Mouse (Mus musculus) left cerebral cortex, adult 2 months (tissue): ENCODE data around the gene Arhgap31. TPM values are rescaled to one million over a fixed set of nuclear protein-coding genes. Genes with fewer than 3 reads are reported as not detected.

ENCODE experiments used
- DNase-seq, 2 experiments: peaks; one replicate each; pipeline ENCODE4 v3.0.0; 2021 to 2022; ENCODE audit warnings: low spot score in 2 of 2, mixed read lengths in 1 of 2; ENCODE audit errors: extremely low spot score in 1 of 2
- H3K27ac ChIP-seq: fragments of 200-600 bp; 2 replicates; pipeline ENCODE4 v1.8.1; 2022
- H3K4me3 ChIP-seq: fragments of 200-600 bp; 2 replicates; pipeline ENCODE4 v1.8.1; 2022
- CTCF ChIP-seq: fragments of 200-600 bp; IDR thresholded peaks from 2 replicates; pipeline ENCODE4 v1.8.1; 2022; ENCODE audit warnings: antibody characterized with exemption, mild to moderate bottlenecking, moderate library complexity
- intact Hi-C: fragments of 180-260 bp; cut with DNase I; formaldehyde crosslinking; loops from one replicate; pipeline ENCODE4 v1.15.1; 2025
- total RNA-seq, 2 experiments: library from RNA; stranded (reverse); gene quantifications; 2 replicates each; pipeline ENCODE4 v1.2.3; 2021

Arhgap31 gene
- total RNA-seq, 2 experiments from 2014 or later: 19.1 to 20.6 TPM

GRCm38 (mm10) chr16:38750803-38751202, 37.7 kb upstream of the Arhgap31 start:
- intact Hi-C loops: no loop called here
- TF ChIP-seq CTCF: no peak
- Histone ChIP-seq H3K4me3 (no peak overlapping the region), H3K27ac (no peak overlapping the region)
- no peak for DNase-seq

GRCm38 (mm10) chr16:38743941-38744673, 31.0 kb upstream of the Arhgap31 start:
- DNase-seq: no peak
- H3K27ac ChIP-seq: no peak overlapping the region
- no peak overlapping the region for H3K4me3 ChIP-seq
- no peak for TF ChIP-seq CTCF
- intact Hi-C loops: loop anchor here (10.0 kb wide), 1 partner anchor 311 kb away; no protein-coding TSS in a partner anchor

GRCm38 (mm10) chr16:38742659-38743131, 29.6 kb upstream of the Arhgap31 start:
- H3K4me3 ChIP-seq: peak overlapping the region; percentile 87
- no peak; the same call in none of the 2 replicates for TF ChIP-seq CTCF
- peak overlapping the region; percentile 87 for H3K27ac ChIP-seq
- intact Hi-C loops: loop anchor here (10.0 kb wide), 1 partner anchor 312 kb away; no protein-coding TSS in a partner anchor
- peak; percentile 42 to 46 for DNase-seq

- DNase-seq: peak; percentile 83 to 87
- peak within 1 kb of the TSS; percentile 87 for H3K27ac ChIP-seq
- peak; percentile 34 for TF ChIP-seq CTCF
- peak within 1 kb of the TSS; percentile 87 for H3K4me3 ChIP-seq
- intact Hi-C loops: loop anchor here (10.0 kb wide), 1 partner anchor 313 kb away; no protein-coding TSS in a partner anchor
Observed at GRCm38 (mm10) chr16:38742113-38742658, 29.1 kb upstream of the Arhgap31 start, which contains the start of gene B4galt4. Gene B4galt4 (plus strand): TSS chr16:38742264.

GRCm38 (mm10) chr16:38741204-38741903, 28.3 kb upstream of the Arhgap31 start:
- no peak for DNase-seq
- peak overlapping the region; percentile 87 for H3K4me3 ChIP-seq
- H3K27ac ChIP-seq: no peak overlapping the region
- no peak for TF ChIP-seq CTCF
- intact Hi-C loops: loop anchor here (10.0 kb wide), 1 partner anchor 313 kb away; no protein-coding TSS in a partner anchor

GRCm38 (mm10) chr16:38730921-38731320, 17.8 kb upstream of the Arhgap31 start:
- no peak overlapping the region for H3K27ac ChIP-seq
- intact Hi-C loops: loop anchor here (10.0 kb wide), 1 partner anchor 84 kb away; no protein-coding TSS in a partner anchor
- no peak for DNase-seq
- no peak overlapping the region for H3K4me3 ChIP-seq
- no peak for TF ChIP-seq CTCF

- peak overlapping the region; percentile 56 for H3K27ac ChIP-seq
- TF ChIP-seq CTCF: peak; percentile 90
- intact Hi-C loops: loop anchor here (1.0 to 10.0 kb wide), 3 partner anchors 85 to 193 kb away; no protein-coding TSS in a partner anchor
- peak in 1 of 2 experiments; percentile 24 for DNase-seq
- H3K4me3 ChIP-seq: peak overlapping the region; percentile 26
Observed at GRCm38 (mm10) chr16:38729610-38730288, 16.7 kb upstream of the Arhgap31 start.

- DNase-seq: no peak
- intact Hi-C loops: loop anchor here (1.0 to 10.0 kb wide), 2 partner anchors 104 to 193 kb away; no protein-coding TSS in a partner anchor
- no peak for TF ChIP-seq CTCF
- no peak overlapping the region for H3K4me3 ChIP-seq
- no peak overlapping the region for H3K27ac ChIP-seq
Observed at GRCm38 (mm10) chr16:38729139-38729538, 16.1 kb upstream of the Arhgap31 start.

- DNase-seq: no peak
- Histone ChIP-seq H3K27ac (no peak overlapping the region), H3K4me3 (no peak overlapping the region)
- intact Hi-C loops: loop anchor here (1.0 to 10.0 kb wide), 2 partner anchors 104 to 192 kb away; no protein-coding TSS in a partner anchor
- no peak for TF ChIP-seq CTCF
Observed at GRCm38 (mm10) chr16:38728576-38729132, 15.6 kb upstream of the Arhgap31 start.

GRCm38 (mm10) chr16:38724974-38725373, 11.9 kb upstream of the Arhgap31 start:
- TF ChIP-seq CTCF: no peak
- peak overlapping the region; percentile 24; the same call in 1 of the 2 replicates for H3K27ac ChIP-seq
- peak in 1 of 2 experiments; percentile 6 for DNase-seq
- intact Hi-C loops: loop anchor here (10.0 kb wide), 1 partner anchor 100 kb away; no protein-coding TSS in a partner anchor
- H3K4me3 ChIP-seq: no peak overlapping the region
